Mouse (Mus musculus) E14TG2a.4 (cell line): ENCODE results near the gene Abcg8.

ENCODE experiments used
- CTCF ChIP-seq: conservative IDR thresholded peaks from 2 replicates; pipeline ENCODE4 v1.5.1; 2014; ENCODE audit warnings: low read length
- NANOG ChIP-seq: IDR thresholded peaks from 2 replicates; pipeline ENCODE4 v1.6.1; 2014; ENCODE audit warnings: borderline replicate concordance, low read length, mixed read lengths
- POU5F1 ChIP-seq: IDR thresholded peaks from 2 replicates; pipeline ENCODE4 v1.6.1; 2014; ENCODE audit warnings: low read length, borderline replicate concordance

DNA sequence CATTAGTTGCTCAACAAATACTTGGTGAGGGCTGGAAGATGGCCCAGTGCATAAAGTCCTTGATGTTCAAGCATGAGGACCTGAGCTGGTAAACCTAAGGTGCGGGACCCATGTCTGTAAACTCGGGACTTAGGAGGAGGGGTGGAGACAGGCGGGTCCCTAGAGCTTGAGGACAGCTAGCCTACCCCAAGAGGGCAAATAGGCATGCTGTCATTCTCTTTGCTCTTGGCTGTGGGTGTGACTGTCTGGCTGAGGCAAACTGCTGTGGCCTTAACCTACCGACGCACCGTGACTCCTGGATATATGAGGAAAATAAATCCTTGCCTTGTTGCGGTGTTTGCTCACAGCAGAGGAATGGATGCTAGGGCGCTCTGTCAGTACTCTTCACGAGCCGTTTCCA, 48.4 kb upstream of the Abcg8 start:
- TF ChIP-seq CTCF (no peak), NANOG (no peak), POU5F1 (no peak)
